Mouse (Mus musculus) heart, embryonic 16.5 days (tissue): ENCODE data around the gene Nemp2. TPM values are rescaled to one million over a fixed set of nuclear protein-coding genes. Genes with fewer than 3 reads are reported as not detected.
A peak's percentile ranks its signal among the peaks of the same experiment; 100 is the strongest.

Source experiments
- ATAC-seq: fragments of 200-750 bp; cut with Nextera tagmentation; replicated peaks from 2 replicates; pipeline ENCODE4 v1.8.0; 2017; ENCODE audit warnings: moderate number of reproducible peaks; ENCODE audit not compliant: insufficient read depth, low FRiP score; ENCODE audit errors: extremely low read depth
- H3K27ac ChIP-seq: fragments of 300-500 bp; sonication (generic); 2 replicates; pipeline ENCODE4 v1.5.1; 2014; ENCODE audit warnings: mild to moderate bottlenecking, low read length, control low read depth, moderate library complexity
- H3K27me3 ChIP-seq: fragments of 300-500 bp; sonication (generic); 2 replicates; pipeline ENCODE4 v1.6.1; 2014; ENCODE audit warnings: low read length, mixed read lengths; ENCODE audit not compliant: control insufficient read depth, insufficient read depth
- H3K36me3 ChIP-seq: fragments of 300-500 bp; sonication (generic); 2 replicates; pipeline ENCODE4 v1.6.1; 2014; ENCODE audit not compliant: control insufficient read depth, insufficient read depth
- H3K4me1 ChIP-seq: fragments of 300-500 bp; sonication (generic); 2 replicates; pipeline ENCODE4 v1.6.1; 2014; ENCODE audit warnings: low read length, mixed read lengths; ENCODE audit not compliant: control insufficient read depth, insufficient read depth
- H3K4me2 ChIP-seq: fragments of 300-500 bp; sonication (generic); 2 replicates; pipeline ENCODE4 v1.6.1; 2014; ENCODE audit warnings: low read depth, mild to moderate bottlenecking, control low read depth, low read length
- H3K4me3 ChIP-seq: fragments of 300-500 bp; sonication (generic); 2 replicates; pipeline ENCODE4 v1.5.1; 2014; ENCODE audit warnings: mild to moderate bottlenecking, control low read depth, low read length
- H3K9ac ChIP-seq: fragments of 300-500 bp; sonication (generic); 2 replicates; pipeline ENCODE4 v1.6.1; 2014; ENCODE audit warnings: low read length, control low read depth
- H3K9me3 ChIP-seq: fragments of 300-500 bp; sonication (generic); replicated peaks from 2 replicates; pipeline ENCODE4 v1.6.1; 2016; ENCODE audit warnings: low read length; ENCODE audit not compliant: control insufficient read depth
- WGBS: fragments of 180-500 bp; shearing (Covaris S2); extraction: QIAGEN DNeasy Blood & Tissue Kit; methylation state at CpG from one replicate; pipeline ENCODE4 v1.1.7; 2014; 5-methylcytosine and 5-hydroxymethylcytosine counted together
- polyA plus RNA-seq: library from polyadenylated mRNA; unstranded; fragments of >200 nt; fragmentation: Nextera tagmentation; extraction: Ambion mirVana; gene quantifications from 2 replicates; pipeline ENCODE4 v1.2.1, GENCODE M21; 2015

Gene Nemp2
- polyA plus RNA-seq, 1 experiment from 2014 or later = 5.7 TPM

DNA sequence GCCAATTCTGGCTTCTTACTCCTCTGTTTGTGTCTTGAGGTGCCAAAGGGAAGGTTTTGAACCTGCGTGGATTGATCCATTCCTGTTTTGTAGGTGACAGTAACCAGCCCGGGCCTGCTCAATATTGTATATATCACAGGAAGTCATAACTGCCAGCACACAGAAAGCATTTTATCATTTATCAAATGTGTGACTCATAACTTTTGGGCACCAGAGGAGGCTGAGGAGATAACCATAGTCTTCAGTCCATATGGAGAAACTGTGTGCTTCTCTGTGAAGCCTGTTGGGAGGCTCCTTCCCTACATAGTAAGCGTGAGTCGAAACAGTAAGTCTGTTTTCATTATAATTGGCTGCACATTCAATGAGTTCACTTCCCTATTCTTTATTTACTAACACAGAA, 10.2 kb downstream of the Nemp2 start:
- Histone ChIP-seq H3K4me3 (no peak overlapping the region), H3K36me3 (peaks cover 5% of the 10 kb centered on the region; the same call in 1 of the 2 replicates), H3K9me3 (no peaks in the 10 kb centered on the region), H3K4me1 (no peaks in the 10 kb centered on the region), H3K4me2 (no peak overlapping the region), H3K27ac (no peak overlapping the region), H3K9ac (no peak overlapping the region), H3K27me3 (no peaks in the 10 kb centered on the region)
- ATAC-seq = no peak
- WGBS = 84% methylated on average over 4 of the region's 4 CpGs

- no peak overlapping the region for H3K27ac ChIP-seq
- no peak overlapping the region for H3K4me2 ChIP-seq
- H3K4me3 ChIP-seq = no peak overlapping the region
- H3K9me3 ChIP-seq = no peaks in the 10 kb centered on the region
- peaks cover 11% of the 10 kb centered on the region; the same call in 1 of the 2 replicates for H3K36me3 ChIP-seq
- H3K9ac ChIP-seq = no peak overlapping the region
- ATAC-seq = peak; percentile 77
- 68% methylated on average over 11 of the region's 11 CpGs for WGBS
- H3K27me3 ChIP-seq = no peaks in the 10 kb centered on the region
- H3K4me1 ChIP-seq = peaks cover 12% of the 10 kb centered on the region
Measured at GRCm38 (mm10) chr1:52648153-52649027, 17.9 kb downstream of the Nemp2 start.

GRCm38 (mm10) chr1:52650066-52650465, 19.6 kb downstream of the Nemp2 start:
- Histone ChIP-seq H3K9me3 (no peaks in the 10 kb centered on the region), H3K27me3 (no peaks in the 10 kb centered on the region), H3K4me2 (no peak overlapping the region), H3K4me1 (peaks cover 12% of the 10 kb centered on the region), H3K4me3 (no peak overlapping the region), H3K36me3 (peaks cover 11% of the 10 kb centered on the region; the same call in 1 of the 2 replicates), H3K9ac (no peak overlapping the region), H3K27ac (no peak overlapping the region)
- 61% methylated on average over 5 of the region's 5 CpGs for WGBS
- no peak for ATAC-seq

GRCm38 (mm10) chr1:52652601-52653253, 22.2 kb downstream of the Nemp2 start:
- 40% methylated on average over 3 of the region's 3 CpGs for WGBS
- ATAC-seq = 0 out of 2 replicates have a peak, but pooled peaks have one; percentile 26

GRCm38 (mm10) chr1:52653366-52653765, 22.9 kb downstream of the Nemp2 start:
- Histone ChIP-seq H3K4me3 (no peak overlapping the region), H3K36me3 (0 out of 2 replicates have a peak, but pooled peaks cover 2% of the 10 kb centered on the region), H3K9ac (no peak overlapping the region), H3K4me1 (peaks cover 11% of the 10 kb centered on the region), H3K27me3 (no peaks in the 10 kb centered on the region), H3K9me3 (no peaks in the 10 kb centered on the region), H3K4me2 (no peak overlapping the region), H3K27ac (0 out of 2 replicates have a peak overlapping the region, but pooled peaks have one; percentile 27)
- no peak for ATAC-seq
- WGBS = 77% methylated on average over 1 of the region's 1 CpGs

More at GRCm38 (mm10) chr1:52652601-52653253, 22.2 kb downstream of the Nemp2 start:
- Histone ChIP-seq H3K4me3 (no peak overlapping the region), H3K27ac (peak overlapping the region; percentile 27; the same call in 1 of the 2 replicates), H3K27me3 (no peaks in the 10 kb centered on the region), H3K4me2 (no peak overlapping the region), H3K9me3 (no peaks in the 10 kb centered on the region), H3K4me1 (peaks cover 12% of the 10 kb centered on the region), H3K36me3 (no peaks in the 10 kb centered on the region), H3K9ac (0 out of 2 replicates have a peak overlapping the region, but pooled peaks have one; percentile 13)

DNA sequence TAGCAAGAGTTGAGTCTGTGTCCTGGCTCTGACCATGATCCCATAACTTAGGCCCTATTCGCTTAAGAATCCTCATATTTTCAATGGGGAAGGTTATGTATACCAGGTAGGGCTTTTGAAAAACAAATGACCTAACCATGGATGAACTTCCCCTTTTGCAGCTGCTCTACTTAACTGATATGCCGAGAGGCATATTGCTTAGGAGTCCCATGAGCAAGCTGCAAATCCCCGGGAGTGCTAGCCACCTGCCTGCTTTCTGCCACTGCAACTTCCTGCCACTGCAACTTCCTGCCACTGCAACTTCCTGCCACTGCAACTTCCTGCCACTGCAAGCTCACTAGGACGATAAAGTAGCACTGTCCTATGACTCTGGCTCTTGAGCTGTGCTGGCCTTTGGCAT, 24.6 kb downstream of the Nemp2 start:
- Histone ChIP-seq H3K4me2 (no peak overlapping the region), H3K9me3 (no peaks in the 10 kb centered on the region), H3K4me1 (peaks cover 10% of the 10 kb centered on the region), H3K27ac (no peak overlapping the region), H3K4me3 (no peak overlapping the region), H3K27me3 (no peaks in the 10 kb centered on the region), H3K9ac (no peak overlapping the region), H3K36me3 (0 out of 2 replicates have a peak, but pooled peaks cover 2% of the 10 kb centered on the region)
- no peak for ATAC-seq
- WGBS = 69% methylated on average over 4 of the region's 4 CpGs

- no peak for ATAC-seq
- WGBS = 91% methylated on average over 7 of the region's 7 CpGs
- no peak overlapping the region for H3K4me3 ChIP-seq
- no peak overlapping the region for H3K4me2 ChIP-seq
- H3K27ac ChIP-seq = no peak overlapping the region
- peaks cover 5% of the 10 kb centered on the region; the same call in 1 of the 2 replicates for H3K36me3 ChIP-seq
- H3K27me3 ChIP-seq = no peaks in the 10 kb centered on the region
- H3K9me3 ChIP-seq = no peaks in the 10 kb centered on the region
- H3K9ac ChIP-seq = no peak overlapping the region
- peaks cover 1% of the 10 kb centered on the region for H3K4me1 ChIP-seq
Measured at GRCm38 (mm10) chr1:52658160-52658559, 27.7 kb downstream of the Nemp2 start.

- H3K36me3 ChIP-seq = peaks cover 5% of the 10 kb centered on the region; the same call in 1 of the 2 replicates
- H3K27me3 ChIP-seq = no peaks in the 10 kb centered on the region
- no peak overlapping the region for H3K4me3 ChIP-seq
- H3K27ac ChIP-seq = no peak overlapping the region
- 72% methylated on average over 2 of the region's 2 CpGs for WGBS
- no peak overlapping the region for H3K9ac ChIP-seq
- H3K4me1 ChIP-seq = no peaks in the 10 kb centered on the region
- H3K4me2 ChIP-seq = no peak overlapping the region
- no peak for ATAC-seq
- no peaks in the 10 kb centered on the region for H3K9me3 ChIP-seq
Measured at GRCm38 (mm10) chr1:52660278-52660677, 29.8 kb downstream of the Nemp2 start.

DNA sequence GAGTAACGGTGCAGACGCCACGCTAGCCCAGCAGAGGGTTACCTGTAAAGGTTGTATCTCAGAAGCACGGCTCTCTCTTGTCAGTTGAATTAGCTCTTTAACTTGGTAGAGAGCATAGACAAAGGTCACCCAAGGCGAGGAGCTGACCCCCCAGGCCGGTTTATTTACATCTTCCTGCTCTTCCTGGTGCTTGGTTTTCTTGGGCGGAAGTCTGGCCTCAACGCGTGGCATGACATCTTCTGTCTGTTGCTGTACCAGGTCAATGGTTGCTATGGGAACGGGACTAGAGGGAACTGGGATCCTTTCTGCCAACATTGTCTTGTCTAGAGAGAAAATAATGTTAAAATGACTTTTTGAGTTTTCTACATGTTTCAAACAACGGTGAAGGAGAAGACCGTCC, 30.3 kb downstream of the Nemp2 start:
- Histone ChIP-seq H3K27ac (no peak overlapping the region), H3K4me3 (no peak overlapping the region), H3K4me1 (no peaks in the 10 kb centered on the region), H3K36me3 (peaks cover 5% of the 10 kb centered on the region; the same call in 1 of the 2 replicates), H3K9me3 (no peaks in the 10 kb centered on the region), H3K4me2 (no peak overlapping the region), H3K9ac (no peak overlapping the region), H3K27me3 (no peaks in the 10 kb centered on the region)
- whole genome bisulfite sequencing = 75% methylated on average over 12 of the region's 12 CpGs
- ATAC-seq = no peak
